In genomic region chr5:51479456-51479855, GRCm38 (mm10) we compare ENCODE assay signal across 16 mouse cellular contexts.
A peak's percentile ranks its signal among the peaks of the same experiment; 100 is the strongest.
DNase-seq lines count a peak whose midpoint lies in the region; ATAC-seq and TF ChIP-seq lines count a peak whose summit lies in the region.
"Had no signal": no experiment of that assay in that cellular context is flagged by ENCODE, and none has a peak within 500 bp of the region (broad histone marks: within the 10 kb centered on the region; RNA-seq: fewer than 3 reads in every experiment).

No protein-coding gene starts in this region.

- no peak overlapping the region for H3K4me3 ChIP-seq in heart, embryonic 11.5 days (ENCODE audit: low read depth, low read length)
- no peak overlapping the region for H3K4me3 ChIP-seq in kidney, adult 2 months (ENCODE audit: insufficient read depth, low read depth, low read length)
- no peak overlapping the region for H3K4me3 ChIP-seq in kidney, embryonic 16.5 days (ENCODE audit: low read length)
- H3K4me3 ChIP-seq in midbrain, embryonic 15.5 days = no peak overlapping the region
- H3K4me3 ChIP-seq: erythroblast, embryonic 14.5 days; lung, embryonic 15.5 days; midbrain, embryonic 12.5 days had no signal

- no peaks in the 10 kb centered on the region for H3K36me3 ChIP-seq in heart, embryonic 11.5 days (ENCODE audit: control insufficient read depth, insufficient read depth, low read length)
- H3K36me3 ChIP-seq in kidney, adult 2 months (ENCODE audit: control insufficient read depth, insufficient read depth, low read length) = peaks cover 3% of the 10 kb centered on the region
- H3K36me3 ChIP-seq in kidney, embryonic 16.5 days (ENCODE audit: insufficient read depth, low read length) = no peaks in the 10 kb centered on the region
- H3K36me3 ChIP-seq in midbrain, embryonic 15.5 days (replicated peaks) = no peaks in the 10 kb centered on the region
- H3K36me3 ChIP-seq: lung, embryonic 15.5 days; midbrain, embryonic 12.5 days had no signal

- 42% methylated on average over 2 of the region's 2 CpGs for WGBS in heart, embryonic 11.5 days (ENCODE audit: insufficient replicate concordance)
- 28% methylated on average over 2 of the region's 2 CpGs for WGBS in kidney, adult 2 months
- WGBS in kidney, embryonic 16.5 days = 42% methylated on average over 2 of the region's 2 CpGs
- WGBS in midbrain, embryonic 15.5 days = 61% methylated on average over 2 of the region's 2 CpGs

- H3K4me1 ChIP-seq in heart, embryonic 11.5 days (ENCODE audit: control insufficient read depth, insufficient read depth, low read length) = peaks cover 22% of the 10 kb centered on the region
- peaks cover 3% of the 10 kb centered on the region; the same call in 1 of the 2 replicates for H3K4me1 ChIP-seq in kidney, adult 2 months (ENCODE audit: control insufficient read depth, insufficient read depth, low read length)
- peaks cover 24% of the 10 kb centered on the region for H3K4me1 ChIP-seq in kidney, embryonic 16.5 days (ENCODE audit: insufficient read depth, low read length)
- no peaks in the 10 kb centered on the region for H3K4me1 ChIP-seq in midbrain, embryonic 15.5 days

- no peak for DNase-seq in heart, postnatal 36 days
- peak; percentile 60 for DNase-seq in kidney, adult 2 months
- DNase-seq in kidney, postnatal 4 days = no peak
- DNase-seq in NIH3T3 (ENCODE audit: low read depth) = peak; percentile 10
- no peak for DNase-seq in cerebellum, adult 8-10 months
- DNase-seq: forebrain, postnatal 0 days; thymus, postnatal 25 days had no signal

- ATAC-seq in heart, embryonic 11.5 days (replicated peaks; ENCODE audit: insufficient number of reproducible peaks, low FRiP score, low TSS enrichment) = no peak
- no peak for ATAC-seq in kidney, embryonic 16.5 days (ENCODE audit: low FRiP score, low TSS enrichment)
- ATAC-seq in midbrain, embryonic 15.5 days (replicated peaks) = no peak
- ATAC-seq: forebrain, postnatal 0 days; intestine, embryonic 16.5 days had no signal

- H3K27me3 ChIP-seq in heart, embryonic 11.5 days (ENCODE audit: control insufficient read depth, insufficient read depth, low read length) = no peaks in the 10 kb centered on the region
- H3K27me3 ChIP-seq in kidney, adult 2 months (replicated peaks; ENCODE audit: control insufficient read depth, insufficient read depth, low read length) = no peaks in the 10 kb centered on the region
- H3K27me3 ChIP-seq in kidney, embryonic 16.5 days (ENCODE audit: insufficient read depth, low read length) = no peaks in the 10 kb centered on the region
- H3K27me3 ChIP-seq in midbrain, embryonic 15.5 days (replicated peaks) = no peaks in the 10 kb centered on the region
- H3K27me3 ChIP-seq: lung, embryonic 15.5 days; midbrain, embryonic 12.5 days had no signal

- H3K27ac ChIP-seq in heart, embryonic 11.5 days (ENCODE audit: low read depth, low read length) = 0 out of 2 replicates have a peak overlapping the region, but pooled peaks have one; percentile 54
- H3K27ac ChIP-seq in kidney, adult 2 months (ENCODE audit: insufficient read depth, low read depth, low read length) = no peak overlapping the region
- 0 out of 2 replicates have a peak overlapping the region, but pooled peaks have one; percentile 53 for H3K27ac ChIP-seq in kidney, embryonic 16.5 days (ENCODE audit: low read length)
- no peak overlapping the region for H3K27ac ChIP-seq in midbrain, embryonic 15.5 days
- H3K27ac ChIP-seq: hindbrain, embryonic 14.5 days; lung, embryonic 15.5 days; midbrain, embryonic 12.5 days had no signal

- TF ChIP-seq CTCF in kidney, adult 2 months (conservative IDR thresholded peaks at IDR 0.05; ENCODE audit: insufficient read depth, insufficient read length, low read depth, low read length) = no peak

- intact Hi-C loops in heart, postnatal 36 days (cut with DNase I) = loop anchor here (5.0 kb wide), 1 partner anchor 113 kb away; no protein-coding TSS in a partner anchor

- H3K4me2 ChIP-seq in heart, embryonic 11.5 days = no peak overlapping the region
- H3K4me2 ChIP-seq in kidney, embryonic 16.5 days (replicated peaks; ENCODE audit: low read depth, low read length) = no peak overlapping the region
- H3K4me2 ChIP-seq in midbrain, embryonic 15.5 days = no peak overlapping the region
- H3K4me2 ChIP-seq: hindbrain, embryonic 14.5 days; liver, embryonic 11.5 days; lung, embryonic 15.5 days; midbrain, embryonic 12.5 days had no signal

- H3K9ac ChIP-seq in heart, embryonic 11.5 days (ENCODE audit: low read depth, low read length) = no peak overlapping the region
- H3K9ac ChIP-seq in kidney, embryonic 16.5 days (replicated peaks; ENCODE audit: low read length) = no peak overlapping the region
- H3K9ac ChIP-seq in midbrain, embryonic 15.5 days = no peak overlapping the region
- H3K9ac ChIP-seq: forebrain, postnatal 0 days; hindbrain, embryonic 14.5 days; lung, embryonic 15.5 days; midbrain, embryonic 12.5 days had no signal

- no peaks in the 10 kb centered on the region for H3K9me3 ChIP-seq in heart, embryonic 11.5 days (replicated peaks; ENCODE audit: control insufficient read depth, low read length)
- no peaks in the 10 kb centered on the region for H3K9me3 ChIP-seq in kidney, embryonic 16.5 days (ENCODE audit: low read length)
- no peaks in the 10 kb centered on the region for H3K9me3 ChIP-seq in midbrain, embryonic 15.5 days
- H3K9me3 ChIP-seq: lung, embryonic 15.5 days; midbrain, embryonic 12.5 days had no signal

- no peak for TF ChIP-seq POLR2A in kidney, adult 2 months (IDR thresholded peaks at IDR 0.05; ENCODE audit: low read depth, low read length)

Comparison
In these comparisons a context has a peak if more than half of its experiments do, and no peak if none do; other contexts are left out.
1. H3K27ac ChIP-seq: peak in heart, embryonic 11.5 days (single experiment) and kidney, embryonic 16.5 days (single experiment); none in kidney, adult 2 months (single experiment) and midbrain, embryonic 15.5 days (single experiment).
2. DNase-seq: peak in kidney, adult 2 months (single experiment) and NIH3T3 (single experiment); none in heart, postnatal 36 days (0 of 2), kidney, postnatal 4 days (0 of 2) and cerebellum, adult 8-10 months (single experiment).